Mouse (Mus musculus) embryonic facial prominence, embryonic 12.5 days (tissue): ENCODE data around the gene Glcci1. TPM values are rescaled to one million over a fixed set of nuclear protein-coding genes. Genes with fewer than 3 reads are reported as not detected.

Source experiments
- ATAC-seq: fragments of 200-750 bp; cut with Nextera tagmentation; 2 replicates; pipeline ENCODE4 v1.8.0; 2017; ENCODE audit not compliant: insufficient number of reproducible peaks, insufficient read depth, low FRiP score, low TSS enrichment
- H3K27ac ChIP-seq: fragments of 300-500 bp; sonication (generic); 2 replicates; pipeline ENCODE4 v1.5.1; 2016; ENCODE audit warnings: mild to moderate bottlenecking
- H3K27me3 ChIP-seq: fragments of 300-500 bp; sonication (generic); 2 replicates; pipeline ENCODE4 v1.6.1; 2016; ENCODE audit warnings: mild to moderate bottlenecking, moderate library complexity
- H3K36me3 ChIP-seq: fragments of 300-500 bp; sonication (generic); 2 replicates; pipeline ENCODE4 v1.6.1; 2016; ENCODE audit warnings: mild to moderate bottlenecking
- H3K4me1 ChIP-seq: fragments of 300-500 bp; sonication (generic); 2 replicates; pipeline ENCODE4 v1.6.1; 2016
- H3K4me2 ChIP-seq: fragments of 300-500 bp; sonication (generic); replicated peaks from 2 replicates; pipeline ENCODE4 v1.6.1; 2016; ENCODE audit warnings: mild to moderate bottlenecking, moderate library complexity
- H3K4me3 ChIP-seq: fragments of 300-500 bp; sonication (generic); 2 replicates; pipeline ENCODE4 v1.5.1; 2016; ENCODE audit warnings: mild to moderate bottlenecking
- H3K9ac ChIP-seq: fragments of 300-500 bp; sonication (generic); 2 replicates; pipeline ENCODE4 v1.6.1; 2016; ENCODE audit warnings: mild to moderate bottlenecking, moderate library complexity
- H3K9me3 ChIP-seq: fragments of 300-500 bp; sonication (generic); 2 replicates; pipeline ENCODE4 v1.6.1; 2016; ENCODE audit warnings: mild to moderate bottlenecking, moderate library complexity
- WGBS: fragments of 180-500 bp; shearing (Covaris S2); methylation state at CpG from one replicate; pipeline ENCODE4 v1.1.7; 2016; 5-methylcytosine and 5-hydroxymethylcytosine counted together
- polyA plus RNA-seq: library from polyadenylated mRNA; unstranded; fragments of >200 nt; fragmentation: Nextera tagmentation; extraction: Ambion mirVana; gene quantifications from 2 replicates; pipeline ENCODE4 v1.2.1, GENCODE M21; 2016

The Glcci1 gene
- polyA plus RNA-seq, 1 experiment from 2014 or later = 15.9 TPM

DNA sequence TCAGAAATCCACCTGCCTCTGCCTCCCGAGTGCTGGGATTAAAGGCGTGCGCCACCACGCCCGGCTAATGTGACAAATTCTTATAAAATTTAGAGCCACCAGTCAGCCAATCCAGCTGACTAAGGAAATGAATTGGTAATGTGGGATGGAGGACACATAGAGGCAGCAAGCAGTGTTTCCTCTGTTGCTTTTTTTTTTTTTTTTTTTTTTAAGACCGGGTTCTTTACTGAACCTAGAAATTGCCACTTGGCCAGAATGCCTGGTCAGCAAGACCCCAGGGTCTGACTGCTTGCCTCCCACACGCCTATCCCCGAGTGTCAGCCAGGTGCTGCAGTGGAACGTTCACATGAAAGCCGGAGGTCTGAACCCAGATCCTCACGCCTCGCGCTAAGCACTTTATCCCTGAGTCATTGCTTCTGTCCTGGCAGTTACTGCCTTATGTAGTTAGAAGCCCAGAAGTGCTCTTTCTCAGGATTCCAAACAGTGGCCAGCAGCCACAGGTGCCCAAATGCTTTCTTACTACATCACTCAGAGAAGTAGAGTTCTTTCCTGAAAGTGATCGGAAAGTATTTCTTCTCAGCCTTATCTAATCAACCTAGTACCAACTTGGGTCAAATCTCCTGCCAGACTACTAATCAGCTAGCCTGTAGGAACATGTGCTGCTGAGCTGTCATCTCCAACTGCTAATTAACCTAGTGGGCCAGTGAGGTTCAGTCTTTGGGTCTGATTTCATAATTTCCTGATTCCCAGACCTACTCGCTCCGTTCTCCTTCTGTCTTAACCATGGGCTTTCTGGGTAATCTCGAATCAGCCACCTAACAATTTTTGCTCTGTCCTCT is 24.7 kb upstream of the Glcci1 start:
- no peaks in the 10 kb centered on the region for H3K36me3 ChIP-seq
- H3K4me2 ChIP-seq = no peak overlapping the region
- H3K4me1 ChIP-seq = no peaks in the 10 kb centered on the region
- ATAC-seq = no peak
- H3K4me3 ChIP-seq = no peak overlapping the region
- no peaks in the 10 kb centered on the region for H3K27me3 ChIP-seq
- 90% methylated on average over 17 of the region's 17 CpGs for WGBS
- H3K9ac ChIP-seq = no peak overlapping the region
- H3K27ac ChIP-seq = no peak overlapping the region
- H3K9me3 ChIP-seq = no peaks in the 10 kb centered on the region

DNA sequence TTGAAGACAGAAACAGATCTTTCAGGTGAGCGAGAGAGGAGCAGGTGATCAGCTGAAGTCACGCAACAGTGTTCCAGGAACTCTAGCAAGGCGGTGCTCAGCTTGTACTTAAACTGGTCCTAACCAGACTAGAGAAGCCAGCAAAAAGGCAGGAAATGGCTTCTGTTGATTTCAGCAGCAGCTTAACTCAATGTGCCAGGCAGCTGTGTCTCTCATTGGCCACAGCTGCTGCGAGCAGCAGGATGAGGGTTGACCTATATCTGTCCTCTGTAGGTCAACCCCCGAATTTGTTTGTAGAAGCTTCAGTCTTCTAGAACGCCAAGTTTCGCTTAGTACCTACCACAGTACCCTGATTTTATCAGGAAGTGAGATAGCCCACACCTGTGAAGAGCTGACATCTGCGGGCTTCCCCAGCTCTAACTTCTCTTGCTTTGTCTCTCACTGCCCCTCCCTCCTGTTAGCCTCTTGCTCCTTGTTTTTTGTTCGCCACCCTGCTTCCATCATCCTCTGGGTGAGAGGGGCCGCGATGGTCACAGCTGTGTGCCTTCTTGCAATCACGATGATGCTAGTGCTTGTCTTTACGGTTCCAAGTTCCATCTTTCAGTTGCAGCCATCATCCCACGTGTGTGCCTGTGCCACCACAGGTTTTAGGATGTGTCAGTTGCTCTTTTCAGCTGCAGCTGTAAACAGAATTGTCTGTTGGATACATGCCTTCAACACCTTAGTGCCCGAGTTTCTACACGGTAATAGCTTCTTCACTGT is 23.8 kb upstream of the Glcci1 start:
- H3K4me1 ChIP-seq = no peaks in the 10 kb centered on the region
- no peak for ATAC-seq
- WGBS = 85% methylated on average over 16 of the region's 16 CpGs

DNA sequence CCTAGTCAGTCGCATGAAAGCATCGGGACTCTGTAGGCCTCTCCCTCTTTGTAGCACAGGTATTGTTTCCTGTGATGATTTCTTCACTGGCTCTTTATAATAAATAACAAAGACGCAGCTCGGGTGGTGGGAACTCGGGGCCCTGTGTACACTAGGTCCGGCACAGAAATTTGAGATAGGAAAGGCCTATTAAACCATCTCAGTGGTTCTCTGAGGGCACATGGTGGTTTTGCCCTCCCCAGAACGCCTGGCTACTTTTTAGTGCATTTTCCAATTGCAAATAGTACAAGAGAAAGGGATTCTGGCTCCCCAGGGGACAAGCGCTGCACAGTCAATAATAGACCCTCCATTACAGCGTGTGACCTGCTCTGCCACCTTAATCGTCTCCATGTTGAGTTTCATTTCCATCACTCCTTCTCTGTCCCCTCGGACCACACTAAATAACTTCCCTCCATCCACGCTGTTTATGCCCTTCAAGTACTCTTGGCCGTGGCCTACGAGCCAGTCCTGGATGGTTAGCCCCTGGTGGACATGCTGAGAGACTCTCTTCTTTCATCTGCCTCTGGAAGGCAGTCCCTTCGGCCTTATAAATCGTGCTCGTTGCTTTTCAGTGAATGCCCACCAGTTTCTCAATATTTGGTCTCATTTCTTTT is 22.9 kb upstream of the Glcci1 start:
- 79% methylated on average over 17 of the region's 17 CpGs for WGBS
- H3K4me3 ChIP-seq = no peak overlapping the region
- no peak for ATAC-seq
- H3K4me1 ChIP-seq = no peaks in the 10 kb centered on the region
- no peaks in the 10 kb centered on the region for H3K9me3 ChIP-seq
- no peak overlapping the region for H3K27ac ChIP-seq
- no peak overlapping the region for H3K4me2 ChIP-seq
- no peak overlapping the region for H3K9ac ChIP-seq
- no peaks in the 10 kb centered on the region for H3K27me3 ChIP-seq
- H3K36me3 ChIP-seq = no peaks in the 10 kb centered on the region

More for the DNA sequence above, 23.8 kb upstream of the Glcci1 start:
- Histone ChIP-seq H3K27me3 (no peaks in the 10 kb centered on the region), H3K27ac (no peak overlapping the region), H3K9me3 (no peaks in the 10 kb centered on the region), H3K9ac (no peak overlapping the region), H3K36me3 (no peaks in the 10 kb centered on the region), H3K4me2 (no peak overlapping the region), H3K4me3 (no peak overlapping the region)

DNA sequence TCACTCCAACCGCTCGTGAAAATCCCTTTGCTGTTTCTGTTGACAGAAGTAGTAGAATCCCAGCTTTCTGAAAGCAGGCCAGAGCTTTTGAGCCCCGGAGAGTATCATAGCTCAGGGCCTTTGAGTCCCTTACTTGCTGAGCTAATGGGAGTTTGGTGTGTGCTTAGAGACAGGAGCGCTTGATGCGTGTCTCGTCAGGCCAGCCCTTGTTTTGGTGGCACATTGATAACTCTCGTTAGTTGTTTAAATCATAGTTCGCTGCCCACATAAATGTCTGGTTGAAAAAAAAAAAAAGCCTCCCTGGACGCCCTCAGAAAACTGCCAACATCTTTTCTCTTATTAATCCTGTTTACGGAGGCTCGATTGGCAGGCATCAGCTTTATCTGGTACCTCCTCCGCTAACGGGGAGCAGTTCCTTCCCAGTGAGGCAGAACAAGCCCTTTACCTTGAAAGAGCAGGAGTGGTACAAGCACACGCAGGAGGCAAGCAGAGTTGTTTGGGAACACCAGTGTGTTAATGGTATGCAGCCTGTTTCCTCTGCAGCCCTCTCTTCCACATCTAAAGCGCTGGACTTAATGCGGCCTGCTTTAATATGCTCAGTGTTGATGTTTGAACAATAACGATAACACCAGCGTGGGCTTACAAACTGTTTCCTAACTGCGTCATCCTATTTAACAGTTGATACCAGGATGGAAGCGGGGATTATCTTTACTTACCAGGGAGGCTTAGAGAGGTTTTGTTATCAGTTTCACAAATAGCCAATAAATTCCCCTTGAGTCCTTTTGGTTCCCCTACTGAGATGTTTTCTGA is 22.2 kb upstream of the Glcci1 start:
- H3K36me3 ChIP-seq = no peaks in the 10 kb centered on the region
- WGBS = 65% methylated on average over 20 of the region's 20 CpGs
- ATAC-seq = no peak
- H3K27ac ChIP-seq = no peak overlapping the region
- no peak overlapping the region for H3K4me3 ChIP-seq
- no peaks in the 10 kb centered on the region for H3K27me3 ChIP-seq
- H3K9me3 ChIP-seq = no peaks in the 10 kb centered on the region
- H3K9ac ChIP-seq = no peak overlapping the region
- no peak overlapping the region for H3K4me2 ChIP-seq
- no peaks in the 10 kb centered on the region for H3K4me1 ChIP-seq

DNA sequence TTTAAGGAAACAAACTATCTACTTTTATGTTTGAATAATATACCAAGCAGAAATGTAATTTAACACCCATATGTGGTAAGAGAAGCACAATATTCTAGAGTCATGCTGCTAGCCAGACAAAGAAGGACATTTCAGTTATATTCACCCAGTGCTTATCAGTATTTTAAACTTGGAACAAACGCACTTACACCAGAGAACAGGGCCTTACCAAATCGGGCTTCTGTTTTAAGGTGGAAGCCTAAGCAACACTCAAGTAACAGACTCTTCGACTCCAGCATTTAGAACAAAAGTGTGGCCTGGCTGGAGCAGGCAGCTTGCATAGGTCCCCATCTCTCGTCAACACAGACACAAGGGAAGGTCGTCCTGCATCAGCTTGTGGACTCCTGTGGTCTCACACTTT is 21.2 kb upstream of the Glcci1 start:
- H3K4me3 ChIP-seq = no peak overlapping the region
- H3K9me3 ChIP-seq = no peaks in the 10 kb centered on the region
- no peak for ATAC-seq
- no peak overlapping the region for H3K4me2 ChIP-seq
- H3K9ac ChIP-seq = no peak overlapping the region
- H3K36me3 ChIP-seq = no peaks in the 10 kb centered on the region
- H3K27ac ChIP-seq = no peak overlapping the region
- no peaks in the 10 kb centered on the region for H3K4me1 ChIP-seq
- WGBS = 67% methylated on average over 5 of the region's 5 CpGs
- no peaks in the 10 kb centered on the region for H3K27me3 ChIP-seq

DNA sequence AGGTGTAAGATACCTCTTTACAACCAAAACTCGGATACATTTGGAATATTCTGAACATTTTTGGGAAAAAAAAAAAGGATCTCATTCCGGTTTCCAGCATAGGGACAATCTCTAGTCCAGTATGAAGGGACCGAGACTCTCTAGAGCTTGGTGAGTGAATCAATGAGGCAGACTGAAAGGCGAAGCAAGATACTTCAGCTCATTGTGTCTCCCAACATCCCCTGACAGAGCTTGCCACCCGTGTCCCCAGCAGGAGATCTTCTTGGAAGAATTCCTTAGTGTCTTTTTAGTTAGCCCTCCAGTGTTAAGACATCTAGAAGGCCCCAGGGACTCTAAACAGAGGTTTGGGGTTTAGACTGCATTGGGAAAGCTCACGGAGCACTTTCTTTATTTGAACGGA is 20.1 kb upstream of the Glcci1 start:
- Histone ChIP-seq H3K36me3 (no peaks in the 10 kb centered on the region), H3K9ac (no peak overlapping the region), H3K27me3 (no peaks in the 10 kb centered on the region), H3K4me2 (no peak overlapping the region), H3K4me1 (no peaks in the 10 kb centered on the region), H3K4me3 (no peak overlapping the region), H3K9me3 (no peaks in the 10 kb centered on the region), H3K27ac (no peak overlapping the region)
- ATAC-seq = no peak
- 72% methylated on average over 7 of the region's 7 CpGs for WGBS

DNA sequence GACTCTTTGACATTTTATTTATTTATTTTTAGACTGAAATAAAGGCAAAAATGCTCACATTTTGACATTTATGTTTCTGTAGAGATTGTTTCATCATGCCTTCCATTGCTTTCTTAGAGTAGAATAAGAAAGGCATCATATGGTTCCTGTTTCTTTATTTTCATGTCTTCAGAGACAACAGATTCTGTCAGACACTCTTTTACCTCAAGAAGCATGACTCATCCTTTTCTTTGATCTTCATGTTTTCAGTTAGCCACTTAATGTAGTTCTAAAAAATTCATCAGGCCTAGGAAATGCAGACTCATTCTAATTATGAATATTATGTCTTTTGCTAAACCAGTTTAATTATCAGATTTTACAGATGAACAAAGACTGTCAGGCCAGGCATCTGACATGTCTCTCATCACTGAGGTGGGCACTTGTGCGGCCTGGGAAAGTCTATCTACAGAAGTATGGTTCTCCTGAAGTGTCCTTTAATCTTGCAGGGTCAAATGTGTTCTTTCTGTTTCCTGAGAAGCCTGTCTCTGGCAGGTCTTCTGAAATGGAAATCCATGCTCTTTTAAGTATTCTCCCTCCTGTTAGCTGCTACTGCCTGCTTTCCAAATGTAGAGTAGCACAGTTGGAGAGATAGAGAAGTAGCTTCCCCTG is 19.3 kb upstream of the Glcci1 start:
- Histone ChIP-seq H3K9ac (no peak overlapping the region), H3K9me3 (no peaks in the 10 kb centered on the region)
- 90% methylated on average over 1 of the region's 1 CpGs for WGBS

DNA sequence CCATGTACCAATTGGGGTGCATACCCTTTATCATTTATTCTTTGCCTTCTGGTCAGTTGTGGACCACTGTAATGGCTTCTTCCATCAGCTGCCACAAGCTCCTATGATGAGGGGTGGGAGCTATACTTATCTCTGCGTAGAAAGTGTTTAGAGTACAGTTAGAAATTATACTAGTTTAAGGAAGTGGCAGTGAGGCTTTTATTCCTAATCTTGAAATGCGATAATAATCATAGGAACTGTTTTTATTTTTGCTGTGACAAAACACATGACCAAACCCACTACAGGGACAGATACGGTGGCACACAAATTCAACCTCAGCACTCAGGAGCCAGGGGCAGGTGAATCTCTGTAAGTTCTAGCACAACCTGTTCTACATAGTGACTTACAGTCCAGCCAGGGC is 17.2 kb upstream of the Glcci1 start:
- 88% methylated on average over 3 of the region's 3 CpGs for WGBS
- no peak for ATAC-seq
- no peak overlapping the region for H3K9ac ChIP-seq

More for the DNA sequence above, 19.3 kb upstream of the Glcci1 start:
- no peaks in the 10 kb centered on the region for H3K27me3 ChIP-seq
- no peak overlapping the region for H3K4me3 ChIP-seq
- H3K36me3 ChIP-seq = no peaks in the 10 kb centered on the region
- ATAC-seq = no peak
- H3K4me1 ChIP-seq = no peaks in the 10 kb centered on the region
- H3K4me2 ChIP-seq = no peak overlapping the region
- H3K27ac ChIP-seq = no peak overlapping the region

DNA sequence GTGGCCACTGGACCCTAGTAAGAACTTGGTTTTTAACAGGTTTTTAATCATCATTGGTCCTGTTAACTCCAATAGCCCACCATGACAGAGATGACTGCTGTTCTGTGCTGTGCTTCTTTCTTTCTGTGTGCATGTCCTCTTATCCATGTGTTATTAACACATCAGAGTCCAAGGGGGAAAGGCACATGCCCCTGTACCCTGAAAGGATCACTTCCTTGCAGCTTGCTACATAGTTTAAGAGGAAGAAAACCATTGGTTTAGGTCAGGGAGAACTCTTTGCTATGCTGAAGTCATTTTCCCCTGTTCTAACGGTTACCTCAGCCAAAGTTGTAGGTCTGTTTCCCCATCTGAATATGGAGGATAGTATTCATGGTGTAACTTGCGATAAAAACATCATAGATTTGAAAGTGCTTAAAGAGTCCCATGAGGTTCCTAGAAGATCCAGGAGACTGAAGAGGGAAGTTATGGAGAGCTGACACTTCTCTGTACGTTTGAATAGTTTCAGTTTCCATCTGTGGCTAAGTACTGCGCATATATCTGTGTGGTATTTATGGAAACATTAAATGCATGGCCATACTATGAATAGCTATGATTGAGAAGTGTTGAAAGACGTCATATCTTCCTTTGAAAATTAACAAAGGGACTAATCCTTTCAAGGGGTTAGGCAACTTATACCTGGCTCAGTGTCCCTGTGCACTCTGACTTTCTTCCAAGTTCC is 14.1 kb upstream of the Glcci1 start:
- Histone ChIP-seq H3K9me3 (no peaks in the 10 kb centered on the region), H3K4me1 (no peaks in the 10 kb centered on the region), H3K27me3 (no peaks in the 10 kb centered on the region), H3K36me3 (no peaks in the 10 kb centered on the region), H3K4me3 (no peak overlapping the region), H3K4me2 (no peak overlapping the region), H3K27ac (no peak overlapping the region), H3K9ac (no peak overlapping the region)
- WGBS = 81% methylated on average over 5 of the region's 5 CpGs
- no peak for ATAC-seq

More for the DNA sequence above, 17.2 kb upstream of the Glcci1 start:
- Histone ChIP-seq H3K27ac (no peak overlapping the region), H3K4me3 (no peak overlapping the region), H3K4me2 (no peak overlapping the region), H3K9me3 (no peaks in the 10 kb centered on the region), H3K27me3 (no peaks in the 10 kb centered on the region), H3K36me3 (no peaks in the 10 kb centered on the region), H3K4me1 (no peaks in the 10 kb centered on the region)

DNA sequence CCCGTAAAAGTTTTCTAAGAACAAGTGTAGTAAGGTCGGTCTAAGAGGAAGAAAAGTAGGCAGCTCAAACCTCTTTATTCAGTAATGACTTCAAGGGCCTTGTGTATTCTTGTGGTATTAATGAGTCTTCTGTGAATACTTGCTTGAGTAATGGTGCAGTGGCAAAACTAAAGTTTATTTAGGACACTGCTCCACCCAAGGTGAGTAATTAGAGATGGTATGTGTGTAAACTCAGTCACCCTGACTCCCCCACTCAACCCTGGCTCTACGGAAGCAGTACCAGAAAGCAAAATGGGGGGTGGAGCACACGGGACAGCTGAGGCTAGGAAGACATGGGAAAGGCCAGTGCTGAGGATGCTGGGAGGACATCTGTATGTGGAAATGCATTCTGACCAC is 13.6 kb upstream of the Glcci1 start:
- H3K4me1 ChIP-seq = no peaks in the 10 kb centered on the region
- H3K27ac ChIP-seq = no peak overlapping the region
- H3K36me3 ChIP-seq = no peaks in the 10 kb centered on the region
- H3K9me3 ChIP-seq = no peaks in the 10 kb centered on the region
- H3K27me3 ChIP-seq = no peaks in the 10 kb centered on the region
- no peak overlapping the region for H3K4me3 ChIP-seq
- H3K4me2 ChIP-seq = no peak overlapping the region
- 78% methylated on average over 4 of the region's 4 CpGs for WGBS
- H3K9ac ChIP-seq = no peak overlapping the region
- ATAC-seq = no peak
